Mouse (Mus musculus) forebrain, embryonic 11.5 days (tissue): Measurements from ENCODE around the gene Gm49405. TPM values are rescaled to one million over a fixed set of nuclear protein-coding genes. Genes with fewer than 3 reads are reported as not detected.

ENCODE experiments used
- ATAC-seq: fragments of 200-750 bp; cut with Nextera tagmentation; replicated peaks from 2 replicates; pipeline ENCODE4 v1.8.0; 2017; ENCODE audit warnings: moderate TSS enrichment; ENCODE audit not compliant: low FRiP score
- DNase-seq: peaks from one replicate; pipeline ENCODE4 v3.0.0-alpha.2; 2017; ENCODE audit warnings: low spot score
- H3K27ac ChIP-seq: fragments of 300-500 bp; sonication (generic); 2 replicates; pipeline ENCODE4 v1.5.1; 2014; ENCODE audit warnings: low read depth, low read length
- H3K27me3 ChIP-seq: fragments of 300-500 bp; sonication (generic); 2 replicates; pipeline ENCODE4 v1.6.1; 2014; ENCODE audit warnings: mild to moderate bottlenecking, low read length, mixed read lengths; ENCODE audit not compliant: control insufficient read depth, insufficient read depth
- H3K36me3 ChIP-seq: fragments of 300-500 bp; sonication (generic); 2 replicates; pipeline ENCODE4 v1.6.1; 2014; ENCODE audit warnings: mild to moderate bottlenecking, low read length, moderate library complexity, mixed read lengths; ENCODE audit not compliant: control insufficient read depth, insufficient read depth
- H3K4me1 ChIP-seq: fragments of 300-500 bp; sonication (generic); replicated peaks from 2 replicates; pipeline ENCODE4 v1.6.1; 2014; ENCODE audit warnings: low read length, mixed read lengths; ENCODE audit not compliant: control insufficient read depth, insufficient read depth
- H3K4me2 ChIP-seq: fragments of 300-500 bp; sonication (generic); 2 replicates; pipeline ENCODE4 v1.6.1; 2014; ENCODE audit warnings: low read depth, mild to moderate bottlenecking, low read length, moderate library complexity, mixed read lengths; ENCODE audit not compliant: severe bottlenecking
- H3K4me3 ChIP-seq: fragments of 300-500 bp; sonication (generic); 2 replicates; pipeline ENCODE4 v1.5.1; 2014; ENCODE audit warnings: low read depth, low read length
- H3K9ac ChIP-seq: fragments of 300-500 bp; sonication (generic); 2 replicates; pipeline ENCODE4 v1.6.1; 2014; ENCODE audit warnings: low read length
- H3K9me3 ChIP-seq: fragments of 300-500 bp; sonication (generic); 2 replicates; pipeline ENCODE4 v1.6.1; 2016; ENCODE audit warnings: low read length, mixed read lengths; ENCODE audit not compliant: control insufficient read depth
- WGBS: fragments of 180-500 bp; shearing (Covaris S2); extraction: QIAGEN DNeasy Blood & Tissue Kit; methylation state at CpG from one replicate; pipeline ENCODE4 v1.1.7; 2014; 5-methylcytosine and 5-hydroxymethylcytosine counted together
- polyA plus RNA-seq: library from polyadenylated mRNA; unstranded; fragments of >200 nt; fragmentation: Nextera tagmentation; extraction: Ambion mirVana; gene quantifications from 2 replicates; pipeline ENCODE4 v1.2.1, GENCODE M21; 2014

Gene Gm49405
- polyA plus RNA-seq, 1 experiment from 2014 or later = 3.0 TPM

- no peak for DNase-seq
- Histone ChIP-seq H3K27me3 (no peaks in the 10 kb centered on the region), H3K4me2 (no peak overlapping the region), H3K27ac (no peak overlapping the region), H3K4me1 (no peaks in the 10 kb centered on the region), H3K36me3 (no peaks in the 10 kb centered on the region), H3K4me3 (no peak overlapping the region), H3K9ac (no peak overlapping the region), H3K9me3 (no peaks in the 10 kb centered on the region)
- 83% methylated on average over 5 of the region's 5 CpGs for WGBS
- no peak for ATAC-seq
Observed at GRCm38 (mm10) chr19:4052516-4053030, 52.1 kb downstream of the Gm49405 start.

DNA sequence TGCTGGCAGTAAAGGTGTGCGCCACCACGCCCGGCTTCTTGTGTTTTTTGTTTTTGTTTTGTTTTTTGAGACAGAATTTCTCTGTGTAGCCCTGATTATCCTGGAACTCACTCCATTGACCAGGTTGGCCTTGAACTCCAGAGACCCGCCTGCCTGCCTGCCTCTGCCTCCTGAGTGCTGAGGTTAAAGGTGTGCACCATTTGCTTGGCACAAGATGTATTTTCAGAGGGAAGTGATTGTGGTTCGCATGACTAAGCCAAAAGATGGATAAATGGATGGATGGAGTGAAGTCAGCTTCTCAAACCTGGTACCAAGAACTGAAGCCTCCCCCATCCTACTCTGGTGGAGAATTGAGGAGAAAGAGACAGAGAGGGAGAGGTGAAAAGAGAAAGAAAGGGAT is 54.2 kb downstream of the Gm49405 start:
- H3K9ac ChIP-seq = no peak overlapping the region
- no peaks in the 10 kb centered on the region for H3K4me1 ChIP-seq
- DNase-seq = no peak
- no peak overlapping the region for H3K27ac ChIP-seq
- H3K4me3 ChIP-seq = no peak overlapping the region
- no peaks in the 10 kb centered on the region for H3K9me3 ChIP-seq
- H3K4me2 ChIP-seq = no peak overlapping the region
- H3K27me3 ChIP-seq = no peaks in the 10 kb centered on the region
- ATAC-seq = no peak
- WGBS = 93% methylated on average over 5 of the region's 5 CpGs
- no peaks in the 10 kb centered on the region for H3K36me3 ChIP-seq

Other genes with a start within 250 kb of the Gm49405 start
- gene Kmt5b, start 233.2 kb upstream of the Gm49405 start, polyA plus RNA-seq = 43.2 and 44.6 TPM in 2 replicates
- 65.8 and 70.0 TPM in 2 replicates for gene Chka, start 148.9 kb upstream of the Gm49405 start, polyA plus RNA-seq
- gene Tcirg1, start 93.5 kb upstream of the Gm49405 start, polyA plus RNA-seq = 11.4 and 15.7 TPM in 2 replicates
- 189 and 206 TPM in 2 replicates for gene Ndufs8, start 87.9 kb upstream of the Gm49405 start, polyA plus RNA-seq
- gene Aldh3b1, start 70.8 kb upstream of the Gm49405 start, polyA plus RNA-seq = 0.35 and 0.64 TPM in 2 replicates
- gene Unc93b1, start 65.4 kb upstream of the Gm49405 start, polyA plus RNA-seq = 4.9 and 5.7 TPM in 2 replicates
- gene Aldh3b3, start 42.0 kb upstream of the Gm49405 start, polyA plus RNA-seq = not detected in 2 replicates
- gene Aldh3b2, start 28.3 kb upstream of the Gm49405 start, polyA plus RNA-seq = 0.73 and 1.0 TPM in 2 replicates
- 1.7 and 2.3 TPM in 2 replicates for gene Acy3, start 14.1 kb upstream of the Gm49405 start, polyA plus RNA-seq
- not detected in 2 replicates for gene Tbx10, start 7.9 kb upstream of the Gm49405 start, polyA plus RNA-seq
- 21.2 and 21.9 TPM in 2 replicates for gene Nudt8, start within 50 bp of the Gm49405 start, polyA plus RNA-seq
- 3.8 and 4.2 TPM in 2 replicates for gene Doc2g, start 2.7 kb downstream of the Gm49405 start, polyA plus RNA-seq
- 174 and 198 TPM in 2 replicates for gene Ndufv1, start 12.2 kb downstream of the Gm49405 start, polyA plus RNA-seq
- 347 and 365 TPM in 2 replicates for gene Gstp1, start 37.4 kb downstream of the Gm49405 start, polyA plus RNA-seq
- 1.4 and 1.8 TPM in 2 replicates for gene Gstp2, start 45.4 kb downstream of the Gm49405 start, polyA plus RNA-seq
- gene Gstp3, start 58.9 kb downstream of the Gm49405 start, polyA plus RNA-seq = not detected in 2 replicates
- not detected in 2 replicates for gene Cabp2, start 81.0 kb downstream of the Gm49405 start, polyA plus RNA-seq
- gene Cdk2ap2, start 96.6 kb downstream of the Gm49405 start, polyA plus RNA-seq = 73.6 and 83.9 TPM in 2 replicates
- 13.9 and 18.0 TPM in 2 replicates for gene Pitpnm1, start 99.4 kb downstream of the Gm49405 start, polyA plus RNA-seq
- 52.3 and 59.0 TPM in 2 replicates for gene Aip, start 125.2 kb downstream of the Gm49405 start, polyA plus RNA-seq
- gene Gpr152, start 139.2 kb downstream of the Gm49405 start, polyA plus RNA-seq = not detected in 2 replicates
- gene Cabp4, start 143.4 kb downstream of the Gm49405 start, polyA plus RNA-seq = not detected in 2 replicates
- 119 and 128 TPM in 2 replicates for gene Coro1b, start 148.0 kb downstream of the Gm49405 start, polyA plus RNA-seq
- 0.52 and 0.96 TPM in 2 replicates for gene Ptprcap, start 153.0 kb downstream of the Gm49405 start, polyA plus RNA-seq
- gene Rps6kb2, start 162.7 kb downstream of the Gm49405 start, polyA plus RNA-seq = 50.1 and 55.8 TPM in 2 replicates
- 3.1 and 3.2 TPM in 2 replicates for gene Carns1, start 174.9 kb downstream of the Gm49405 start, polyA plus RNA-seq
- 0.43 and 1.3 TPM in 2 replicates for gene Tbc1d10c, start 190.7 kb downstream of the Gm49405 start, polyA plus RNA-seq
- 856 and 864 TPM in 2 replicates for gene Ppp1ca, start 191.4 kb downstream of the Gm49405 start, polyA plus RNA-seq
- gene Rad9a, start 201.0 kb downstream of the Gm49405 start, polyA plus RNA-seq = 49.9 and 52.6 TPM in 2 replicates
- 1.0 and 1.8 TPM in 2 replicates for gene Clcf1, start 213.6 kb downstream of the Gm49405 start, polyA plus RNA-seq
- not detected in 2 replicates for gene AC109138.7, start 213.7 kb downstream of the Gm49405 start, polyA plus RNA-seq
- 8.0 and 8.8 TPM in 2 replicates for gene Pold4, start 231.3 kb downstream of the Gm49405 start, polyA plus RNA-seq